Mouse (Mus musculus): ENCODE measurements around the gene Apcs.

DNA sequence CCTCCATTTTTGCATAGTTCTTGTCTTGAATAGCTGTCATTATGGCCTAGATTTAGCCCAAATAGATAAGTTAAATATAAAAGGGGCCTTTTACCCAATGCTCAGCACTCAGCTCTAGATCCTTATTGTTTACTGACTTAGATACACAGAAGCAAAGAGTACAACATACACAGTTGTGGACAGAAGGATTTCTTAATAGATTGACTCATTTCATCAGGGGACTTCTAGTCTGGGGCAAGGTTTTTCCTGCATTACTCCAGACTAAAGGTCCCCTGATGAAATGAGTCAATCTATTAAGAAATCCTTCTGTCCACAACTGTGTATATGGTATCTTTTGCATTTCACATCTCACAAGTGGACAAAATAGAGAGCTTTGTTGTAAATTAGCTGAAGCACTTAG, 8.5 kb upstream of the Apcs start:
- TF ChIP-seq CTCF (conservative IDR thresholded peaks at IDR 0.05 in 1 of 2, IDR thresholded peaks at IDR 0.05 in 1 of 2; ENCODE audit: low read depth in 2 of 2, low read length in 2 of 2): no peak
- no peak for TF ChIP-seq CHD1 (IDR thresholded peaks at IDR 0.05; ENCODE audit: low read depth, low read length)
- no peak for TF ChIP-seq HCFC1 (IDR thresholded peaks at IDR 0.05; ENCODE audit: low read depth, low read length)
